Mouse (Mus musculus) bone marrow, adult 2 months (tissue): ENCODE measurements around the gene 1700069L16Rik. TPM values are rescaled to one million over a fixed set of nuclear protein-coding genes. Genes with fewer than 3 reads are reported as not detected.

Experiments used
- H3K27ac ChIP-seq: fragments of 200-500 bp; 2 replicates; pipeline ENCODE4 v1.5.1; 2012; ENCODE audit warnings: low read depth, mild to moderate bottlenecking, control low read depth, inconsistent platforms, low read length; ENCODE audit not compliant: control insufficient read depth, poor library complexity, insufficient read depth
- H3K4me1 ChIP-seq: fragments of 200-500 bp; 2 replicates; pipeline ENCODE4 v1.6.1; 2011; ENCODE audit warnings: low read length; ENCODE audit not compliant: control insufficient read depth, insufficient read depth
- H3K4me3 ChIP-seq: fragments of 200-500 bp; replicated peaks from 2 replicates; pipeline ENCODE3; 2011; ENCODE audit warnings: mild to moderate bottlenecking, low read depth, low read length, control low read depth; ENCODE audit not compliant: control insufficient read depth
- CTCF ChIP-seq: fragments of 200-500 bp; IDR thresholded peaks from 2 replicates; pipeline ENCODE4 v1.5.1; 2011; ENCODE audit warnings: low read length, control low read depth; ENCODE audit not compliant: control insufficient read depth, insufficient read depth
- POLR2A ChIP-seq: fragments of 200-500 bp; IDR thresholded peaks from 2 replicates; pipeline ENCODE4 v1.6.1; 2011; ENCODE audit warnings: low read depth, mild to moderate bottlenecking, control low read depth, low read length, borderline replicate concordance; ENCODE audit not compliant: control insufficient read depth
- WGBS: fragments of 180-500 bp; shearing (Covaris S2); methylation state at CpG from one replicate; pipeline ENCODE4 v1.1.7; 2018; 5-methylcytosine and 5-hydroxymethylcytosine counted together
- polyA plus RNA-seq: library from polyadenylated mRNA; stranded (reverse); fragments of >200 nt; gene quantifications from 2 replicates; pipeline ENCODE4 v1.2.4, GENCODE M21; 2011; ENCODE audit warnings: low replicate concordance; ENCODE audit not compliant: missing spikeins, insufficient read depth, insufficient read length

1700069L16Rik gene
- polyA plus RNA-seq: not detected in 2 replicates

GRCm38 (mm10) chr5:113724446-113724845, at the start of gene 1700069L16Rik:
Gene 1700069L16Rik, minus strand, starts transcription at chr5:113724772.
- Histone ChIP-seq H3K4me1 (no peaks in the 10 kb centered on the region), H3K27ac (no peak within 1 kb of the TSS), H3K4me3 (no peak within 1 kb of the TSS)
- 5% methylated on average over 15 of the region's 15 CpGs for WGBS
- TF ChIP-seq CTCF (peak; percentile 90), POLR2A (0 out of 2 replicates have a peak, but pooled peaks have one; percentile 14)

- peak overlapping the region; percentile 22 for H3K4me3 ChIP-seq
- TF ChIP-seq POLR2A (no peak), CTCF (peak; percentile 99)
- peaks cover 5% of the 10 kb centered on the region for H3K4me1 ChIP-seq
- WGBS: 0% methylated on average over 7 of the region's 7 CpGs
- peak overlapping the region; percentile 6; the same call in 1 of the 2 replicates for H3K27ac ChIP-seq
These were observed 49.1 kb upstream of the 1700069L16Rik start for GRCm38 (mm10) chr5:113773664-113774063.

- H3K27ac ChIP-seq: peak overlapping the region; percentile 84
- under 1% methylated on average over 38 of the region's 38 CpGs for WGBS
- TF ChIP-seq POLR2A (no peak), CTCF (no peak)
These were observed 48.4 kb upstream of the 1700069L16Rik start for GRCm38 (mm10) chr5:113772905-113773519.

GRCm38 (mm10) chr5:113772450-113772895, 47.9 kb upstream of the 1700069L16Rik start, which contains the start of the genes Sart3 and Iscu:
Gene Sart3, minus strand, starts transcription at chr5:113772510.
Gene Iscu, plus strand, starts transcription at chr5:113772748.
- Histone ChIP-seq H3K4me1 (peaks cover 5% of the 10 kb centered on the region), H3K4me3 (peak within 1 kb of the TSS; percentile 99), H3K27ac (peak within 1 kb of the TSS; percentile 97)
- TF ChIP-seq POLR2A: peak; percentile 81; the same call in 1 of the 2 replicates
- no peak for TF ChIP-seq CTCF
- WGBS: under 1% methylated on average over 49 of the region's 49 CpGs

More at GRCm38 (mm10) chr5:113772905-113773519, 48.4 kb upstream of the 1700069L16Rik start:
- peaks cover 5% of the 10 kb centered on the region for H3K4me1 ChIP-seq
- peak overlapping the region; percentile 99 for H3K4me3 ChIP-seq

GRCm38 (mm10) chr5:113771213-113772162, 46.9 kb upstream of the 1700069L16Rik start:
- 1% methylated on average over 97 of the region's 97 CpGs for whole genome bisulfite sequencing

GRCm38 (mm10) chr5:113768806-113769205, 44.2 kb upstream of the 1700069L16Rik start:
- Histone ChIP-seq H3K27ac (no peak overlapping the region), H3K4me3 (no peak overlapping the region), H3K4me1 (no peaks in the 10 kb centered on the region; the same call in 1 of the 2 replicates)
- 90% methylated on average over 8 of the region's 8 CpGs for WGBS
- TF ChIP-seq CTCF (no peak), POLR2A (no peak)

More at GRCm38 (mm10) chr5:113771213-113772162, 46.9 kb upstream of the 1700069L16Rik start:
- TF ChIP-seq CTCF: no peak; the same call in 1 of the 2 replicates
- peak; percentile 77; the same call in 1 of the 2 replicates for TF ChIP-seq POLR2A
- peak overlapping the region; percentile 98 for H3K4me3 ChIP-seq
- peak overlapping the region; percentile 97 for H3K27ac ChIP-seq
- peaks cover 3% of the 10 kb centered on the region; the same call in 1 of the 2 replicates for H3K4me1 ChIP-seq

GRCm38 (mm10) chr5:113765641-113766526, 41.3 kb upstream of the 1700069L16Rik start:
- H3K4me1 ChIP-seq: no peaks in the 10 kb centered on the region; the same call in 1 of the 2 replicates
- TF ChIP-seq CTCF (no peak), POLR2A (no peak)
- H3K27ac ChIP-seq: peak overlapping the region; percentile 26; the same call in 1 of the 2 replicates
- WGBS: 64% methylated on average over 13 of the region's 13 CpGs
- H3K4me3 ChIP-seq: no peak overlapping the region
